Mouse (Mus musculus): ENCODE data around the gene Dnaic1. TPM values are rescaled to one million over a fixed set of nuclear protein-coding genes. Genes with fewer than 3 reads are reported as not detected.

The Dnaic1 gene
- total RNA-seq, 2 experiments from 2014 or later: 0.84 to 1.6 TPM

GRCm38 (mm10) chr4:41655525-41655924 lies 86.0 kb downstream of the Dnaic1 start:
- intact Hi-C loops (cut with DNase I): loop anchor here (10.0 kb wide), 1 partner anchor 49 kb away; no protein-coding TSS in a partner anchor
- no peak for DNase-seq

DNA sequence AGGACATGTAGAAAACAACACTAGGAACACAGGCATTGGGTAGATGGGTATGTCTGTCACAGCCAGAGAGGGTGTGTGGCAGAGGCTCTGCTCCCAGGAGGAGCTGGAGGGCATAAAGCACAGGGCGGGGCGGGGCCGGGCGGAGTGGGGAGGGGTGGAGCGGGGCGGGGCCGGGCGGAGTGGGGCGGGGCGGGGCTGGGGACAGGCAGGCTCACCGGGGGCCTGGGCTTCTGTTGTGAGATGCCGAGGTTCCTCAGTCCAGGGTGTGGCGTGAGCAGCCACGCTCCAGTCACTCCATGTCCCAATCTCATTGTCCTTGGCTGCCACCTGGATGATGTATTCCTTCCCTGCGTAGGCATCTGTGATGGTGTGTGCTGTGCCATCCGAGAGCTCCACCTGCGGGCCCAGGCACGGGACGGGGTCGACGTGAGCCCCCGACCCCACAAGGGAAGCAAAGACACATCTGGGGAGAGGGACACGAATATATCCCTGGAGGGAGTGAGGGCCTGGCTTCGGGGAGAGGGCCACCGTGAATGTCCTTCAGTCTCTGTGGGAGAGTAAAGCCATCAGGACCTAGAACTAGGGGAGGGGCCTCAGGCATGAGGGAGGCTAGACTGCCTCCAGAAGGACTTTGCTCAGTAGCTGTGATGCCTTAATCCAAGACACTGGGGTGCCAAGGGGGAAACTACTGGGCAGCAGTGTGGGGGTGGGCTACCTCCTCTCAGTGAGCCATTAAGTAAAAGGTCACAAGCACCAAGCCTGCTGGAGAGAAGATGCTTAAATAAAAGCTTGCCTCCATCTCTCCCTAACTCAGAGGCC lies 89.2 kb downstream of the Dnaic1 start:
- intact Hi-C loops (cut with DNase I): loop anchor here (10.0 kb wide), 1 partner anchor 46 kb away; no protein-coding TSS in a partner anchor
- no peak for DNase-seq

GRCm38 (mm10) chr4:41659556-41659955 lies 90.0 kb downstream of the Dnaic1 start:
- no peak for DNase-seq
- intact Hi-C loops (cut with DNase I): loop anchor here (10.0 kb wide), 1 partner anchor 45 kb away; no protein-coding TSS in a partner anchor

DNA sequence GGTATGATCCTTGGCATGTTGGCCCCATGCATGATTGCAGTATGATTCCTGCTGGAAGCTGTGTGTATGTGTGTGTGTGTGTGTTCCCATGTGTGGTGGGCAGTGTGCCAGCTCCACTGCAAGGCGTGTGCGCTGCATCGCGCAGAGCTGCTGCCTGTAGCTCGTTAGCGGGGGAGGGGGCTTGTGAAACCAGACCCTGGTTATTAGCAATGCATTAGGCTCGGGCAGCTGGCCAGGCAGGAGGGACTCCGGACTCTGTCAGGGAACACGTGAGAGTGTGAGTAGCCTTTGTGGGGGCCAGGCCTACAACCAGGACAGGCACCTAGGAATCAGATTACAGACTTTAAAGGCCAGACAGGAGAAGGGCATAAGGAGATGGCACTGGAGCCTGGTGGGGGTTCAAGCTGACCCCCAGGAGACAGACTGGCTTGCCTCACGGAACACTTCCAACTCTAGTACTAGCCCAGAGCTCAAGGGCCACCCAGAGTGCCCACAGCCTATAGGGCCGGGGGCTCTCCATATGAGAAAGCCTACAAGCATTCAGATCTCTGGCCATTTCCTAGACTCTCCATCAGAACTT lies 91.4 kb downstream of the Dnaic1 start:
- DNase-seq: no peak
- intact Hi-C loops (cut with DNase I): no loop called here

DNA sequence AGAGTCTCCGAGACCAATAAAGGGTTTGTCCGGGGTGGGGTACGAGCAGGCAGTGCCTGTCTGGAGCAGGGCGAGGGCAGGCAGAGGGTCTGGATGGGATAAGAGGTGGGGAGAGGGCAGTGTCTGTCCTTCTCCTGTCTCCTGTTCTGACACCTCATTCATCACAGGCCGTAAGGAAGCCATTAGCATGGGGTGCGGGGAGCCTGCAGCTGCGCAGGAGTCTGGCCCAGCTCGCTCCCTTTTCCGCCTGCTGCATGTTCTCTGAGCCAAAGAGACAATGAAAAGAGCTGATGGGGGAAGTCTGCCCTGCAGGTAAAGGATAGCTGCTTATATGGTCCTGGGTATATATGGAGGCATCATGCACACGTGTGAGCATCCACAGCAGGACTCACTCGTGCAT lies 93.1 kb downstream of the Dnaic1 start:
- intact Hi-C loops (cut with DNase I): no loop called here
- DNase-seq: no peak

DNA sequence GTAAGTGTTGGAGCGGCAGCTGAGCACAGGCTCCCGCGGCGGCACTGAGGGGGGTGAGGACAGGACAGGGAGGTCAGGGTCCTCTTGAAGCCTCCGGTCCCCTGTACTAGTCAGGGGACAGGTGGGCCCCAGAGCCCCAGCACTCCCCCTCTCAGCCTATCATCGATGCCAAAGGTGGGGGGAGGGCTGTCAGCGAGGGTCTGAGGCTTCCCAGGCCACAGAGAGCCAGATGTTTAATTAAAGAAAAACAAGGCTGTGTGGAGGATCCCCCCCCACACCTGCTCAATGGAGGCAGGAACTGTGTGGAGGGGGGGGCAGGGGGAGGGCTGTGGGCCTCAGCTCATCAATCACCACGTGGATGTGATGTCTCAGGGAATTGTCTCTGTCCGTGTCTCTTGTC lies 94.0 kb downstream of the Dnaic1 start:
- intact Hi-C loops (cut with DNase I): no loop called here
- DNase-seq: no peak

DNA sequence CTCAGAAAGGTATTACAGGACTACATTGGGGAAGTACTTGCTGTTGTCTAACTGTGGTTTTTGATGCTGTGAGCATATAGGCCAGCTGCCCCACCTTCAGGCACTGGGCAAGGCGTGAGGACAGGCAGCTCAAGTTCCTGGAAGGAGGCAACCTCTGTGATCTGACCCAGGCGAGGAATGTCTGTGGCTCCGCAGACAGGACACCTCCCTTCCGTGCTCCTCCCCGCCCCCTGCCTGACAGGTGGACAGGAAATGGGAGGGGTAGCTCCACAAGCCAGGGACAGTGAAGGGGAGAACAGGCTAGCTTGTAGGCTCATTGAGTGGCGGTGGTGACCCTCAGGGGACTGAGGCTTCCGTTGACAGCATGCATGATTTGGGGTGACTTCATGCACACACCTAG lies 95.0 kb downstream of the Dnaic1 start:
- no peak for DNase-seq
- intact Hi-C loops (cut with DNase I): no loop called here

DNA sequence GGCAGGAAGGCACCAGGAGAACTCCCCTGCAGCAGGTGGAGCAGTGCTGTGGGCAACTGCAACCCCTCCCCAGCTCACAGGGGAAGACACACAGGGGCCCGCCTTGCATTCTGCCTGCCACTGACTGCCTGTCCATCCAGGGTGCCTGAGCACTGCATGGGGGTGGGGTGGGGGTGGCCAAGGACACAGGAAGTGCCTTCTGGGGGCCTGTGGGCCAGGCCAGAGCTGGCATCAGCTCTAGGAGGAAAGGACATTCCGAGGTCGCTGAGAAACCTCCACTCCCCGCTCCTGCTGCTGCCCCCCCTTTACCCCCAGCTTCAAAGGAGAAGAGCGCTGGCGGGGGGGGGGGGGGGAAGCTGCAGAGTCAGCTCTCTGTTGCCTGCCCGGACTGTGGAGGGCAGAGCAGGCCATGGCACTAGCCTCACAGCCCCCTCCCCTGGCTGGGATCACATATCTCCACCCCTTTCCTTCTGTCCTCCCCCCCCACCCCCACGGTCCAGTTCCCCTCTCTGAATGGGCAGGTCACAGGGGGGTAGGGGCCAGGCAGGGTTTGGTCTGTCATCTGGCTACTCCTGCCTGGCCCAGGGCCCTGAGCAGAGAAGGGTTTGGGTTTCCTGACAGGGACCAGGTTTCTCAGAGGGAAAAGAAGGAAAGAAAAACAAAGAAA lies 95.6 kb downstream of the Dnaic1 start:
- intact Hi-C loops (cut with DNase I): no loop called here
- DNase-seq: no peak

- intact Hi-C loops (cut with DNase I): no loop called here
- DNase-seq: no peak
Observed at GRCm38 (mm10) chr4:41666646-41667045, 97.1 kb downstream of the Dnaic1 start.

DNA sequence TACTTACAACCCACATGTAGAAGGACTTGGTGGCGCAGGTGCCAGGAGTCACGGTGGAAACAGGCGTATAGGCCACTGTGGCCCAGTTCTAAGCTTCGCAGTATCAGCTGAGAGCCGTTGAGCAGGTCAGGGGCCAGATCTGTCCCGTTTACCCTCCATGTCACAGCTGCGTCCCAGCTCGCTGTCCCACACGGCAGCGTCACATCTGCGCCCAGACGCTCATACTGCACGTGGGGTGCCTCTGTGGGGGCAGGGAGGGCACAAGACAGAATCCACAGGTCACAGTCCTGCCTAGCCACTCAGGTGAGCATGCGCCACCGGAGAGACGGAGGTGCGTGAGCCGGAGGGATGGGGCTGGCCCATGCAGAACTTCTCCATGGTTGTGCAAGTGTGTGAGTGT lies 101.3 kb downstream of the Dnaic1 start:
- no peak for DNase-seq
- intact Hi-C loops (cut with DNase I): no loop called here

GRCm38 (mm10) chr4:41671500-41671899 lies 101.9 kb downstream of the Dnaic1 start:
- intact Hi-C loops (cut with DNase I): no loop called here
- DNase-seq: no peak

- intact Hi-C loops (cut with DNase I): no loop called here
- no peak for DNase-seq
Observed at GRCm38 (mm10) chr4:41671963-41672480, 102.4 kb downstream of the Dnaic1 start.

- intact Hi-C loops (cut with DNase I): no loop called here
- DNase-seq: no peak
Observed at GRCm38 (mm10) chr4:41672522-41672963, 103.0 kb downstream of the Dnaic1 start.

DNA sequence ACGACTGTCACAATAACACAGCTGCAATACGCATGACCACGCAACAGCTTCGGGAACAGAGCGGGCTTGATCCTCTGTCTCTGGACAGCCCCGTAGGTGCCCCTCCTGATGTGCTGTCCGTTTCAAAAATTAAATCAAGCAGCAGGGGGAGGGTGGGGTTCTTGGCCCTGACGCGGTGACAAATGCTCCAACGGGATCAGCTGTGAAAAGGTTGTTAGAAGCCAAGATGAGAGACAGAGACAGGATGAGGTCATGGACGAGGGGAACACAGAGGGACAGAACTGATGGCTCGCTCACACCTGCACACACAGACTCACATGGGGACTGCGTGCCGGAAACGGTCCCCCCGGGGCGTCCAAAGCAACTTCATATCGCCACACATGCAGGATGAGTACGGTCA lies 103.6 kb downstream of the Dnaic1 start:
- intact Hi-C loops (cut with DNase I): no loop called here

DNA sequence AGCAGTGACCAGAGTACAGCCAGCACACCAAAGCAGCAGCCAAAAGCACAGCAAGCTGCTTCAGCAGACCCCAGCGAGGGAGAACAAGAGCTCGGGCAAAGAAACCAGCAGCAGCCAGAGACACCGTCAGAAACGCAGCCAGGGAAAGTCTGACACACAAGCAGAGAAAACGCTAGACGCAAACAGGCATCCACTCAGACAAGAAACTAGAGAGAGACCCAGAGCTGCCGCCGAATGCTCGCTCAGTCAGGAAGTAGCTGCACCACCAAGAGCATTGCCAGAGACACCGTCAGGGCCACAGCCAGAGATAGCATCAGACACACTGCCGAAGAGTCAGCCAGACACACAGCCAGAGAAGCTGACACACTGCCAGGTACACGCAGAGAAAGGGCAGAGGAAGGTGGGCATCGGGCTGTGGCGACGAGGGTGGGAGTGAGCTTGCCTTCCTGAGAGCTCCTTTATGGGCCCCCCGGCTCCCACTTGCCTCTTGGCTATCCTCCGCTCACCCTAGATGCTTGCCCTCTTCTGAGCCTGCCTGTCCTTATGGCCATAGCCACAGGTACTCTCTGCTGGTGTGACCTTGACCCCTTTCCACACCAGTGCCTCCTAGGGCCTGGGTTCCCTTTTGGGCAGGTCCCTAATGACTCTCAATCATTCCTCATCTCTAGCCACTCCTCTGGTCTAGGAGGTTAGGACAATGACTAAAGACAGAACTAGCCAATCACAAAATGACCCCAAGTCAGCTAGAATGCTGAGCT lies 106.9 kb downstream of the Dnaic1 start:
- intact Hi-C loops (cut with DNase I): no loop called here
- DNase-seq: no peak

More for the DNA sequence above, 103.6 kb downstream of the Dnaic1 start:
- DNase-seq: no peak

- peak; percentile 46 to 60 for DNase-seq
- intact Hi-C loops (cut with DNase I): no loop called here
Observed at GRCm38 (mm10) chr4:41677006-41677629, 107.5 kb downstream of the Dnaic1 start.

GRCm38 (mm10) chr4:41678863-41679262 lies 109.3 kb downstream of the Dnaic1 start:
- intact Hi-C loops (cut with DNase I): no loop called here

GRCm38 (mm10) chr4:41679291-41679690 lies 109.7 kb downstream of the Dnaic1 start:
- no peak for DNase-seq
- intact Hi-C loops (cut with DNase I): no loop called here

More at GRCm38 (mm10) chr4:41678863-41679262, 109.3 kb downstream of the Dnaic1 start:
- no peak for DNase-seq

GRCm38 (mm10) chr4:41681176-41681575 lies 111.6 kb downstream of the Dnaic1 start:
- intact Hi-C loops (cut with DNase I): no loop called here
- DNase-seq: no peak

DNA sequence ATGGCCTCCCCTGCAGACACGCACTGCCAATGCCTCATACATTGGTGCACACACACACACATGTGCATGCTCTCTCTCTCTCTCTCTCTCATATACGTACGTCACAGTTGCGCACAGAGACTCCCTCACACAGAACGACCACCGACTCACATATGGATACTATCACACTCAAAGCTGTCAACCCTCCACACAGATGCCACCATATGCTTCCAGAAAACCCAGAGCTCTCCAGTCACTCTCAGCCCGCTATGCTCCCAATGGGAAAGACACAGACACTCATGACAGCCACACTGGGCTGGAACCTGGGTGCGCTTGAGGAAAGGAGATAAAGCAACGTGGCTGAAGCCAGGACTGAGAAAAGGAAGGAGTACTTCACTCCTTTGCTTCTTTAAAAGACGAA lies 112.4 kb downstream of the Dnaic1 start:
- DNase-seq: no peak
- intact Hi-C loops (cut with DNase I): no loop called here

Data from heart, postnatal 10 days (tissue).